Mouse (Mus musculus): ENCODE data around the gene Bax.

Gene Bax

DNA sequence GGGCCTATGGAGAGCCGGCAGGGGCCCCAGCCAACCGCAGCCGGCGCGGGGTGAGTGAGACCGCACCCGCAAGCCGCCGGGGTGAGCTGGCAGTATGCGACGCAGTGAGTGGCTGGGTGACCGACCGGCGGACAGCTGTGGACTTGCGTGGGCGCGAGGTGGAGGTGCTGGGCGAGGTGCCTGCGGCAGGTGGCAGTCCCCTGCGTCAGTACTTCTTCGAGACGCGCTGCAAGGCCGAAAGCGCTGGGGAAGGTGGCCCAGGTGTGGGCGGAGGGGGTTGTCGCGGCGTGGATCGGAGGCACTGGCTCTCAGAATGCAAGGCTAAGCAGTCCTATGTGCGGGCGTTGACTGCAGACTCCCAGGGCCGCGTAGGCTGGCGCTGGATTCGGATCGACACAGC lies 51.1 kb downstream of the Bax start:
- DNase-seq (ENCODE audit: low spot score) = no peak

DNA sequence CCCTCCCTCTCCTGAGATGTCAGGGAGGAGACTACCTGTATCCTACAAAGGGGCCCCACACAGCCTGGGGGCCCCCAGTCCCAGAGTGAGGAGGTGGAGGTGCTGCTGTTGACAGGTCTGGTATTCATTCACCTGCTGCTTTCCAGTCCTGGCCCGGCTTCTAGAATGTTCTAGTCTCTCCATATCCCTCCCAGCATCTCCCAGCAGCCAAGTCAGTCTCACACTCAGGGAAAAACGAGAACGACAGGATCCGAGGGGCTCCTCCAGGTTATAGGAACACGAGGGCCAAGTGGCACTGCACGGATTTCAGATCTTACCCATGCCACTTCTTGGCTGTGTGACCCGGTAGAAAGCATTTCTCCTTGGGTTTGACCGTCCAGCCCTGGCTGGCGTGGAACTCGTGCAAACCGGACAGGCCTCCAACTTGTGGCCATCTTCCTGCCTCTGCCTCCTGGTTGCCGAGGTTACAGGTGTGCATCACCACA lies 51.9 kb downstream of the Bax start:
- DNase-seq (ENCODE audit: low spot score) = no peak

DNA sequence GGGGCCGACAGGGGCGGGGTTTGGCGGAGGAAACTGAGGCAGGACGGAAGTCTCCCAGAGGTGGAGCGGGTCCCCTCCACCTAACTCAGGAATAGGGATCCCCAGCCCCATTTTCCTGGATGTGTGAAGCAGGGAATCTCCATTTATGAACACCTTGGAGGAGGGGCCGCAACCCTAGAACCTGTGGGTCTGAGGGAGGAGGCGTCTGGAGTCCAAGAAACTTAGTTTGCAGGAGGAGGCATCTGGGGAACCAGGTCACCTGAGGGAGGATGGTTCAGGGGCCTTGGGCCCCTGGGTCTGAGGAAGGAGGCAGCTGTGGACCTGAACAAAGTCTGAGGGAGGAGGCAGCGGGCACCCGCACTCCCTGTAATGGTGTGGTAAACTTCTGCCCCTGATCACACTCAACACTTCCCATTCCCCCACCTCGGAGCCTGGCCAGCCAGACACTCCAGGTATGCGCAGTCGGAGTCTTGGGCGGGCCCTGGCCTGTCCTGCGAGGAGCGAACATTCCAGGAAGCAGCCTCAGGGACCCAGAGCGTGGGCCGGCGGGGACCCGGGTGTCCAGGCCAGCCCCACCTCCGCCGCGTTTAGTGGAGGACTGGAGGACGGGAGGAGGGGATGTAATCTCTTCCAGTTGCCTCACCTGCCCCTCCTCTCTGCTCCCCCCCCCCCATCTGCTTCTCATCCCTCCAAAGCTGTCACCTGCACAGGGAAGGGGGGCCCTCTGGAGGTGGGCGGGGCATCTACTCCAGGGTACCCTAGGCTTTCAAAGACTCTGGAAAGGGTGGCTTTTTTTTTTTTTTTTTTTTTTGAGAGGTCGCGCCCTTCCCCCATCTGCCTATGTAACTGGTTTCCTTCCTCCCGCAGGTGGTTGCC lies 52.6 kb downstream of the Bax start:
- peak; percentile 57 for DNase-seq (ENCODE audit: low spot score)

DNA sequence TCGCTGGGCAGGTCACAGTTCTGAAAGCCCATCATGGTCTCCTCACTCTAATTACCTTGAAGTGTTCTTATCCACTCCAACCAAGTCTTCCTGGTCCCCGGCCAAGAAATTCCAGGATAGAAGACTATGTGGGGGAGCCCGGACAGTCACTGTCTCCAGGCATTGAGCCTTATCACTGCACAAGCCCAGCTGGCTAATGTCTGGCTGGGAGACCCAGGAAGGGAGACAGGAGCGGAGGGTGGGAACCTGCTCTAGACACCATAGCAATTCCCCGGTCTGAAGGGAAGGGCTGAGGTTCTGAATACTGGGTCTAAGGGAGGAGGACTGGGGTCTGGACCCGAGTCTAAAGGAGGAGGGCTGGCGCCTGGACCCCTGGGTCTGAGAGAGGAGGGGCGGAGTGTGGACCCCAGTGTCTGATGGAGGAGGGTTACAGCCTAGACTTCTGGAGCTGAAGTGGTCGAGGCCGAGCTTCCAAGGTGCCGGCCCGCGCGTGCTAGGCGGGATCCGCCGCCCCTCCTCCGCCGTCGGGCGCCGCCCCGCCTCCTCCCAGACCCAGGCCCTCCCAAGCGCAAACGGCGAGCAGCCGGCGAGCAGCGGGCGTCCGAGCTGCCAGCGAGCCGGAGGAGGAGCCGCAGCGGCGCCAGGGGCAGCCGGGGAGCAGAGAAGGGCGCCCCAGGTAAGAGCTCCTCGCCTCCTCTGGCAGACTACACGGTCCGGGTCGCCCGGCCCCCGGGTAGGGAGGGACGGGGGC lies 53.4 kb downstream of the Bax start, which contains the start of gene Ntf5:
TSS of gene Ntf5 (plus strand) at position 583 of the 751 bp plus-strand sequence.
- DNase-seq (ENCODE audit: low spot score) = peak; percentile 46

DNA sequence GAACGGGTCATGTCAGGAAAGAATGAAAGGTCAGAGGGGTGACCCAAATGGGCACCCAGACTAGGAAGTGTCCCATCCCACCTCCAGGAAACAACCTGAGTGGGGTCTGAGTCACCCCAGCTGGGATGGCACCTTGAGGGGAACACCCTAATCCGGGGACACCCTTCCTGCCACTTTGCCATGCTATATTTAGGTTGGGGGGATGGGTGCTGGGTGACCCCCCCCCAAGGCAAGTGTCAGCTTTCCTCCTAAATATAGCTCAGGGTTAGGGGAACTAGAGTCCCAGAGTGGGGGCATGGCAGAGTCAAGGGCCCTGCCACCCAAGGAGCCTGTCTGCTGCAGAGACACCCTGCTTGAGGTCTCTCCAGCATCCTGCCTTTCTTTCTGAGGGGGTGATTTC lies 54.3 kb downstream of the Bax start:
- no peak for DNase-seq (ENCODE audit: low spot score)
